Mouse (Mus musculus) gastrocnemius, postnatal 36 days (tissue): ENCODE measurements around the gene Hsd17b10. TPM values are rescaled to one million over a fixed set of nuclear protein-coding genes. Genes with fewer than 3 reads are reported as not detected.

Source experiments
- DNase-seq, 2 experiments: peaks; one replicate each; pipeline ENCODE4 v3.0.0; 2022
- intact Hi-C: fragments of 180-260 bp; cut with DNase I; formaldehyde crosslinking; loops from one replicate; pipeline ENCODE4 v1.15.1; 2025
- long read RNA-seq, 2 experiments: library from polyadenylated mRNA; stranded (forward); transcript quantifications; one replicate each; pipeline ENCODE4 v2.0.0; 2021
- total RNA-seq, 2 experiments: library from RNA; stranded (reverse); gene quantifications; 2 replicates each; pipeline ENCODE4 v1.2.3; 2021

Gene Hsd17b10
- 10 to 100 TPM; 67.2 to 95.4 TPM for total RNA-seq
- long read RNA-seq, experiment 1, transcript Hsd17b10-201 (6 exons, 962 nt), result major isoform, 139 of 150 reads
- long read RNA-seq, experiment 1, transcript Hsd17b10-204 (5 exons, 1,001 nt), result minor isoform, 7 of 150 reads
- long read RNA-seq, experiment 1, partial matches to known transcripts, result 3 of 150 reads
- long read RNA-seq, experiment 1, other reads (novel, unspliced or antisense), result 1 of 150 reads
- long read RNA-seq, experiment 2, transcript Hsd17b10-204 (5 exons, 1,001 nt), result minor isoform, 7 of 266 reads
- long read RNA-seq, experiment 2, transcript Hsd17b10-201 (6 exons, 962 nt), result major isoform, 244 of 266 reads
- long read RNA-seq, experiment 2, partial matches to known transcripts, result 11 of 266 reads
- long read RNA-seq, experiment 2, other reads (novel, unspliced or antisense), result 2 of 266 reads

DNA sequence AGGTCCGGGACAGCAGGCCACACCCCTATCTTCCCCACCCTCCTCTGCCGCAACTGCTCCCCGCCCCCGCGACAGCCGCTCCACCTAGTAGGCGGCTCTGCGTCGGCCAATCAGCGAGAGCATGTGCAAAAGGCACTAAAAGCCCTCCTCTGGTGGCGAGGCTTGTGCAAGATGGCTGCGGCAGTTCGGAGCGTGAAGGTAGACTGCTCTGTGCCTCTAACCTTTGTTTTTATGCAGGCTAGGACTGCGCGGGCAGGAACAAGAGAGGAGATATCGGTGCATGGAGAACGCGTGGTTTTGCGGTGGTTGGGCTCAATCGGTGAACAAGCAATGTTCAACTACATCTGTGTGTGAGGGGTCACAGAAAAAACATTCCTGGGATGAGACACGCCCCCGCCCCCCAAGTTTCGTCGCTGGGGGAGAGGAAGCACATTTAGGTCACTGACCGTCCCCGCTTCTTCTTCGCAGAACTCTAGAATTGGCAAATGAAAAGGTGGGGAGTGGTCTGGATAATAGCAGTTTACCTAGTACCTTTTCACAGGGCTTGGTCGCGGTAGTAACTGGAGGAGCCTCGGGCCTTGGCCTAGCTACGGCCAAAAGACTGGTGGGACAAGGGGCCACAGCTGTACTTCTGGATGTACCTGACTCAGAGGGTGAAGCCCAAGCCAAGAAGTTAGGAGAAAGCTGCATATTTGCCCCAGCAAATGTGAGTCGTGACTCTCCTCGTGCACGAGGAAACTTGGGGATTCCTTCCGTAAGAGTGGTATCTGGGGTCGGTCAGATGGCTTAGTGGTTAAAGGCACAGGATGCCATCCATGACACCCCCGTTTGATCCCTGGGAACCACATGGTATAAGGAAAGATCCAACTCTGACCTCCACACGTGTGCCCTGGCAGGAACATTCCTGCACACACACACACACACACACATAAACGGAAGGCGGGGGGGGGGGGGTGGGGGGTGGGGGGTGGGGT, at the start of gene Hsd17b10:
Gene Hsd17b10 (plus strand): TSS at position 109 of the 974 bp plus-strand sequence.
- peak; percentile 54 to 81 for DNase-seq
- intact Hi-C loops, result no loop called here

DNA sequence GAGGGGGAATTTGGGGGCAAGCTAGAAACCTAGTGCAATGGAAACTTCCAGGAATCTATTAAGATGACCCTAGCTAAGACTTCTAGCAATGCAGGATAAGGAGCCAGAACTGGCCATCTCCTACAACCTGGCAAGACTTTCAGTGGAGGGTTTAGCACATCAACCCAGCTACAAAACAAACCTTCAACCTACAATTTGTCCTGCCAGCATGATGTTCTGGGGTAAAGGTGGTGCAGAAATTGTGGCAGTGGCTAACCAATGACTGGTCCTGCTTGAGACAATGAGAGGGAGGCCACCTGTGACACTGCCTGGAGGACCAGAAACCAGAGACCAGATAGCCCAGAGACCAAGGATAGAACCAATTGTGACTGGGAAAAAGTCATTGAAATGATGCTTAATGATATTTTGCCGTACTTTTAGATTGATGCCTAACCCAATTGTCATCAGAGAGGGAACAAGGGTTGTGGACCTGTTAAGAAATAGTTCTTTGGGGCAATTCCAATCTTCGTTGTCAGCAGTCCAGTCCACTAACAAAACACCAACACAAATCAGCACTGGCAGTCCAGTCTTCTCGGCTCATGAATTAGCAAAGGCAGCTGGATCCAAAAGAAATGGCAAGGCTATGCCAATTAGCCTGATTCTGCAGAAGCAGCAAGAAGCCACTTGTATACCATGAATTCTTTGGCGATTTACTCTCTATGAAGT, 2.5 kb upstream of the Hsd17b10 start:
- no peak for DNase-seq
- intact Hi-C loops, result no loop called here

DNA sequence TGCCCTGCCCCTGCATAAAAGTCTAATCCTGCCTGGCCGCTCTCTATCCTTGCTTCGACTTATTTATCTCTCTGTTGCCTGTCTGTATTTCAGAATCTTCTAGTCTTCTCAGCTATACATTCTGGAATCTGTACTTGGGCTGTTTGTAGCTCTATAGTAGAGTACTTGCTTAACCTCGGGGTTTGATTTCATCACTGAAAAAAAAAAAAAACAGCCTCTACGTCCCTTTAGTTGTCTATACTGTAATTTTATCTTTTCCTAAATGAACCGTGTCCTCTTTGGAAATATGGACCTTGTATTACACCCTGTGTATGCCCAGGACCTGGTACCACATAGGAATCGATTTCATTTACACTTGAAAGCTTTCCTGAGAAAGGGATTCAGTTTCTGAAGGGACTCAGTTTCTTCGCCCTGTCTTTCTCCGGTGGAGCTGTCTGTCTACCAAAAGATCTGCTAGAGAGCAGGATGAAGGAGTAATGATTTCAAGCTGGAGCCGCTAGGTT, 412 bp upstream of the Hsd17b10 start:
- intact Hi-C loops, result no loop called here
- no peak for DNase-seq

DNA sequence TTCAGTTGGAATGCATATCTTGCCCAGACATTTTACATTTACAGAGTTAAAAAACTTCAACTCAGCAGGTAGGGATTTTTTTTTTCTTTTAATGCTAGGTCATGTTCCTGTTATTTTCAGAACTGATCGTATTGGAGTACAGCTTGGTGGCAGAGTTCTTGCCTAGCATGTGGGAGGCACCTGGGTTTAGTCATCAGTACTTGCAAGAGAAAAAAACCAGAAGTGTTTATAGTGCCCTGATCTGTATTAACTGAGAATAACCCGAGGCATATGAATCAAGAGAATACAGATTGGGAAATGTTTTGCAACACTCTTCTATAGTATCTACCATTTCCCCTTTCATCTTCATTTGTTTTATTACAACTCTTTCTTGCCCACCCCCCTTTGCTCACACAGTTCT, 1.2 kb downstream of the Hsd17b10 start:
- no peak for DNase-seq
- intact Hi-C loops, result no loop called here

DNA sequence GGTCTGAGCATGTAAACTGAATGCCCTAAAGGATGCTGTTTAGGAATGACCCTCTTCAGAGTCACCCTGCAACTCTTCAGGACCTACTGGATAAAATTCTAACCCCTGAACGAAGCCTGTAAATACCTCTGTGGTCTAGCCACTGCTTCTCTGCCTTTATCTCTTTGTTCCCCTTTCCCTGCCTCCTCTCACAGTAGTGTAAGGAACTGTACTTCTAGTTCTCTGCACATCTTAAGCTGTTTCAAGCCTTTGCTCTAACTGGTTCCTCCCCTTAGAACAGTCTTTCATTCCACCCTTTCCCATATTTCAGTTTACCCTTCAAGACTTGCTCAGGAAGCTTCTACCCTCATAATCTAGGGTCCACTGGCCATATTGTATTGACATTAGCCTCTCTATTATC, 6.2 kb downstream of the Hsd17b10 start:
- intact Hi-C loops, result no loop called here

DNA sequence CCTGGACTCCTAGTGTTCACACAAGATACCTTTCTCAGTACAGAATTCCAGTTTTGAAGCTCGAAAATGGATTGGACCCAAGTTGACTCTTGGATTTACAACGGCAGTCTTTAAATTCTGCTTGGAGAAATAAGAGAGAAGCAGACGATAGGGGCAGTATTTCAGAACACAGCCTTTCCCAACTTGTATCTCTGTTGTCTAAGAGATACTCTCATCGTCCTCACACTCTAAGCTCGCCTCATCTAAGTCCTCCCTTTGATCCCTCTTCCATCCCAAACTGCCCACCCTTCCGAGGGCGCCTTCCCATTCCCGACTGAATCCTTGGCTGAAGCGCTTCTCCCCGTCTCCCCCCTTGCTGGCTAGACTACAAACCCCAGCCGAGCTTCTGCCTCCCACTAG, 14.1 kb downstream of the Hsd17b10 start:
- no peak for DNase-seq
- intact Hi-C loops, result no loop called here

More for the DNA sequence above, 6.2 kb downstream of the Hsd17b10 start:
- no peak for DNase-seq

DNA sequence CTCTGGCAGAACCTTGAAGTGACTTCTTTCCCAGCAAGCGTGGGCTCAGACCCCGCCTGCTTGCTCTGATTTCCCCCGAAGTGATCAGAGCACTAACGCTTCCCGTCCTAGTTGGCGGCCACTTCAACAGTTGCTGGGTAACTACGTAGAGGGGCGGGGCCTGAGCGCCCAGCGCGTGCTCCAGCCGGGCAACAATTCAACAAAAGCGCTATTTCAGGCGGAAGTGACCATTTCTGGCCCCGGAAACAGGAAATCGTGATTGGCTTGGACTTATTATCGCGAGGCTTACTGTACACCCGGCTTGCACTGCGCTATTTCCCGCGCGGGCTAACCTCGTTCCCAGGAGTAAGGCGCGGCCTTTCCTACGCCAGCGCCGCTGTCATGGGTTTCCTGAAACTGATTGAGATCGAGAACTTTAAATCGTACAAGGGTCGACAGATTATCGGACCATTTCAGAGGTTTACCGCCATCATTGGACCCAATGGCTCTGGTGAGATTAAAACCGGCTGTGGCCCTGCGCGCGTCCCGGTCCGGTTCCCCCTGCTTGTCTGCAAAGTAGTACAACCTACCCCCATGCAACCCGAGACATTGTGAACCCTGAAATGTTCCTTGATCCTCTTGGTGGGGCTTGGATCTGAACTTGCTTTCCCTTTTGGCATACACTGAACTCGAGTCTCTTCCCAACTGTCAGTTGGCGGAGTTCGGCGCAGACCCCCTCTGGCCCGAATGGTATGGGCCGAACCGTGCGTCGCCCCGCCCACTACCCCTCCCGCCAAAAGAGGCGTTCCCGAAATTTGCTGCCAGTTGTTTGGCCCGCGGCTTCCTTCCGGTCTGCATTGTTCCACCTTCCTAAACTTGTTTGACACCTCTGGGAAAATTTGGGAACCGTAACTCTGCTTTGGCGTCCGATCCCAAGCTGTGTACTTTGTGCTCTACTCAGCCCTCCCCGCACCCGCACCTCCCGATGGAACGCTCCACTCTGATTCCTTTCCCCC, 14.8 kb downstream of the Hsd17b10 start, which contains the start of the genes Ribc1 and Smc1a:
Gene Ribc1 (minus strand): TSS at position 145 of the 995 bp plus-strand sequence.
Gene Smc1a (plus strand): TSS at position 278 of the 995 bp plus-strand sequence.
- peak; percentile 80 to 81 for DNase-seq
- intact Hi-C loops, result no loop called here

DNA sequence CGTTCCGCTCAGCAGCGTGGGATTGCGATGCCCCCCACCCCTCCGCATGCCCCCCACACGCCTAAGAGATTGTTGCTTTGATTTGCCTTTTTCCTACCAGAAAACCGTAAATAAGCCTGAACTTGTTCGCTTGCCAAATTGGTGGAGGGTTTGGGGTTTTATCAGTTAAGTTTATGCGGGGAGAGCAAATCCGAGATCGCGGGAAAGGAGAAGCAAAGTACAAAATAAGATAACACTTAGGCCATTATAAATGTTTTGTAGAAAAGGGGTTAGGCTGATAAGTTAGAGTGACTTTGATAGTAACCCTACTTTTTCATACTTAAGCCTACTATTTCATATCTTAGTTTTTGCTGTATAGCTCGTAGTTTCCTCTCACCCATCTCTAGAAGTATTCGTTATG, 15.5 kb downstream of the Hsd17b10 start:
- no peak for DNase-seq
- intact Hi-C loops, result no loop called here

DNA sequence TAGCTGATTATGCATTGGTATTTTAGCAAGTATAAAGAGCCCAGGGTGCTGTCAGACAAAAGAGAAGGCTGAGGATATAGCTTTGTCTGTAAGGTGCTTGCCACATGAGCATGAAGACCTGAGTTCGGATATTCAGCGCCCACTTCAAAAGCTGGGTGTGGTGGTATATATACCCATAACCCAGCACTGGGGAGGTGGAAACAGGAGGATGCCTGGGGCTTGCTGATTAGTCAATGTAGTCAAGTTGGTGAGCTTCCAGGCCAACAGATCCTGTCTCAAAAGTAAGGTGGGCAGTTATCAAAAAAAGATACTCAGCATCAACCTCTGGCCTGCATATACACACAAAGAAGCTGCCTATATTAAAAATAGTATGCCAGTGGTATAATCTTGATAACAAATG, 17.6 kb downstream of the Hsd17b10 start:
- intact Hi-C loops, result no loop called here
- DNase-seq, result no peak

DNA sequence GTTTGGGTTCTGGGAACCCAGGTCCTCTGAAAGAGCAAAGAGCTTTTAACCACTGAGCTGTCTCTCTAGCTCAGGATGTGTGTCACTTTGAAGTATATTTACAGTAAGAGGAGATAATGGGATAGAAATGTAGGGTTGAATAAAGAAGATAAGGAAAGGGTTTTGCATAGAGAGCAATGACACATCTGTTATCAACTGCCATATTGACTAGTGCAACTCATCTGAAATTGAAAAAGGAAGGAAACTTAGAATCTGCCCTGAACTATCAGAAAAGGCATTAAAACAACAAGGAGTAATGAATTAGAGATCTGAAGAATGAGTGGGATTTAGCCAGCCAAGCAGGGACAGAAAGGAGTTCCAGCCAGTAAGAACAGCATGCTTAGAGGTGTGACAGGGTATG, 38.2 kb downstream of the Hsd17b10 start:
- no peak for DNase-seq
- intact Hi-C loops, result no loop called here

DNA sequence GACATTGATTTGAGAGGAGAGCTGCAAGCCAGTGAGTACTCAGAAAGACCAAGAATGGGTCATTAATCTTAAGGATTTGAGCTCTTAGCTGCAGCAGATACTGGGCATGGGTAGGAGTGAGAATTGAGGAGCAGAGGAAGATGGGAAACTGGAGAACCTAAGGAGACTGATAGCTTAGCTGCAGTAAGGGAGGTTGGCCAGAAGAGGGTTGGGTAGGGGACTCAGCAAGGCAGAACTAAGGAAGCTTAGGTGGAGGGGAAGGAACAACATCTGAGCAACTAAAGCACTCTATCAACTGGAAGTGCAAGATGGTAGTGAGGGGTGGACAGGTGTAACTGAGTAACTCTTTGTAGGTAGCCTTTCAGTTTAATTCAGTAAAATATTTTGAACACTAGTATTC, 45.6 kb downstream of the Hsd17b10 start:
- intact Hi-C loops, result no loop called here
- no peak for DNase-seq

DNA sequence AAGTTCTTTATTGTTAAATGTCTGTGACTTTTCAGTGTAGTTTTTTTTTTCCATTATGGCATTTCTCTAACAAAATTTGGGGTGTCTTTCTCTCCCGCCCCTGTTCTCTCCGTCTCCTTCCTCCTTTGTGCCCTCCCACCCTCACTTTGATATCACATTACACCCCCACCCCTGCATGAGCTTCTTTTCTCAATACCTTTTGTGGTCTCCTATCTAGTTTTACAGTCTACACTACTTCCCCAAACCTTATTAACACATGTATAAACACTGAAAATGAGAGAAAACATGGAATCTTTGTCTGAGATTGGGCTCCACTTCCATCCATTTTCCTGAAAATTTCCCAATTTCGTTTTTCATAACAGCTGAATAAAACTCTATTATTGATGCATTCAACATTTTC, 50.9 kb downstream of the Hsd17b10 start:
- no peak for DNase-seq
- intact Hi-C loops, result no loop called here

Other genes starting within 250 kb of the Hsd17b10 start
- 100 to 1,000 TPM; 106 to 117 TPM for gene Huwe1, start 201.0 kb upstream of the Hsd17b10 start, total RNA-seq
- under 1 TPM; 0.46 to 0.49 TPM for gene Ribc1, start 14.4 kb downstream of the Hsd17b10 start, total RNA-seq
- gene Smc1a, start 14.6 kb downstream of the Hsd17b10 start, total RNA-seq, result 10 to 100 TPM; 15.4 to 20.1 TPM
- 10 to 100 TPM; 17.2 to 20.8 TPM for gene Iqsec2, start 142.4 kb downstream of the Hsd17b10 start, total RNA-seq
- 10 to 100 TPM; 15.8 to 26.4 TPM for gene Kdm5c, start 231.2 kb downstream of the Hsd17b10 start, total RNA-seq